Mouse (Mus musculus): ENCODE data around the gene Gjd3. TPM values are rescaled to one million over a fixed set of nuclear protein-coding genes. Genes with fewer than 3 reads are reported as not detected.

Gjd3 gene
- total and polyA plus RNA-seq, 3 experiments: 1.2 TPM; not detected in 2

GRCm38 (mm10) chr11:98932293-98933091, 50.3 kb downstream of the Gjd3 start:
- no peak for DNase-seq

Other genes starting within 250 kb of the Gjd3 start
- gene Thra, start 242.4 kb downstream of the Gjd3 start, total RNA-seq (2021): 10 to 100 TPM; 84.6 to 86.1 TPM
- 105 and 132 TPM in 2 replicates for gene Thra, start 242.4 kb downstream of the Gjd3 start, polyA plus RNA-seq (2012; rRNA removed)
- gene Nr1d1, start 207.7 kb downstream of the Gjd3 start, total RNA-seq (2021): 100 to 1,000 TPM; 135 to 155 TPM
- 404 and 577 TPM in 2 replicates for gene Nr1d1, start 207.7 kb downstream of the Gjd3 start, polyA plus RNA-seq (2012; rRNA removed)
- gene Msl1, start 187.5 kb downstream of the Gjd3 start, total RNA-seq (2021): 10 to 100 TPM; 80.9 to 98.0 TPM
- 63.2 and 65.0 TPM in 2 replicates for gene Msl1, start 187.5 kb downstream of the Gjd3 start, polyA plus RNA-seq (2012; rRNA removed)
- gene Casc3, start 178.1 kb downstream of the Gjd3 start, total RNA-seq (2021): 10 to 100 TPM; 30.0 to 32.3 TPM
- 27.9 and 30.2 TPM in 2 replicates for gene Casc3, start 178.1 kb downstream of the Gjd3 start, polyA plus RNA-seq (2012; rRNA removed)
- gene Rapgefl1, start 146.2 kb downstream of the Gjd3 start, total RNA-seq (2021): under 1 TPM; 0.29 to 0.79 TPM
- gene Rapgefl1, start 146.2 kb downstream of the Gjd3 start, polyA plus RNA-seq (2012; rRNA removed): 1.5 and 1.9 TPM in 2 replicates
- 10 to 100 TPM; 15.6 to 23.7 TPM for gene Wipf2, start 119.4 kb downstream of the Gjd3 start, total RNA-seq (2021)
- gene Wipf2, start 119.4 kb downstream of the Gjd3 start, polyA plus RNA-seq (2012; rRNA removed): 8.9 and 13.4 TPM in 2 replicates
- gene Cdc6, start 75.2 kb downstream of the Gjd3 start, total RNA-seq (2021): under 1 TPM; 0.48 to 0.86 TPM
- gene Cdc6, start 75.2 kb downstream of the Gjd3 start, polyA plus RNA-seq (2012; rRNA removed): 0.07 and 0.08 TPM in 2 replicates
- gene Rara, start 55.2 kb downstream of the Gjd3 start, total RNA-seq (2021): 10 to 100 TPM; 17.0 to 30.8 TPM
- 43.7 and 44.9 TPM in 2 replicates for gene Rara, start 55.2 kb downstream of the Gjd3 start, polyA plus RNA-seq (2012; rRNA removed)
- 1 to 10 TPM; 4.1 to 8.1 TPM for gene Top2a, start 41.2 kb upstream of the Gjd3 start, total RNA-seq (2021)
- gene Top2a, start 41.2 kb upstream of the Gjd3 start, polyA plus RNA-seq (2012; rRNA removed): 0.28 and 0.29 TPM in 2 replicates
- 100 to 1,000 TPM in 1 of 2 experiments, 10 to 100 TPM in 1; 93.9 to 147 TPM for gene Igfbp4, start 58.2 kb upstream of the Gjd3 start, total RNA-seq (2021)
- gene Igfbp4, start 58.2 kb upstream of the Gjd3 start, polyA plus RNA-seq (2012; rRNA removed): 144 and 247 TPM in 2 replicates
- under 1 TPM; 0.31 to 0.58 TPM for gene Tns4, start 106.3 kb upstream of the Gjd3 start, total RNA-seq (2021)
- gene Tns4, start 106.3 kb upstream of the Gjd3 start, polyA plus RNA-seq (2012; rRNA removed): 0.45 and 1.5 TPM in 2 replicates
- gene Ccr7, start 172.1 kb upstream of the Gjd3 start, total RNA-seq (2021): under 1 TPM in 1 of 2 experiments, not detected in 1; 0.14 TPM
- 0.50 and 0.86 TPM in 2 replicates for gene Ccr7, start 172.1 kb upstream of the Gjd3 start, polyA plus RNA-seq (2012; rRNA removed)
- gene Smarce1, start 248.0 kb upstream of the Gjd3 start, total RNA-seq (2021): 10 to 100 TPM; 49.9 to 54.4 TPM
- 10.0 and 10.3 TPM in 2 replicates for gene Smarce1, start 248.0 kb upstream of the Gjd3 start, polyA plus RNA-seq (2012; rRNA removed)

Data from adrenal gland, adult 2 months (tissue).